Mouse (Mus musculus) hindbrain, postnatal 0 days (tissue): ENCODE data around the gene Cdh10. TPM values are rescaled to one million over a fixed set of nuclear protein-coding genes. Genes with fewer than 3 reads are reported as not detected.
A peak's percentile ranks its signal among the peaks of the same experiment; 100 is the strongest.

Source experiments
- ATAC-seq: fragments of 200-750 bp; cut with Nextera tagmentation; 2 replicates; pipeline ENCODE4 v1.8.0; 2017; ENCODE audit warnings: mild to moderate bottlenecking, moderate TSS enrichment, moderate library complexity
- DNase-seq: peaks from one replicate; pipeline ENCODE4 v3.0.0-alpha.2; 2015; ENCODE audit warnings: low spot score
- H3K27ac ChIP-seq: fragments of 300-500 bp; sonication (generic); 2 replicates; pipeline ENCODE4 v1.5.1; 2014; ENCODE audit warnings: mild to moderate bottlenecking
- H3K27me3 ChIP-seq: fragments of 300-500 bp; sonication (generic); 2 replicates; pipeline ENCODE4 v1.6.1; 2014; ENCODE audit warnings: low read length, mixed read lengths; ENCODE audit not compliant: insufficient read depth
- H3K36me3 ChIP-seq: fragments of 300-500 bp; sonication (generic); 2 replicates; pipeline ENCODE4 v1.6.1; 2014; ENCODE audit warnings: low read length, mixed read lengths; ENCODE audit not compliant: insufficient read depth
- H3K4me1 ChIP-seq: fragments of 300-500 bp; sonication (generic); 2 replicates; pipeline ENCODE4 v1.6.1; 2014; ENCODE audit warnings: antibody characterized with exemption, low read length, mixed read lengths; ENCODE audit not compliant: insufficient read depth
- H3K4me2 ChIP-seq: fragments of 300-500 bp; sonication (generic); 2 replicates; pipeline ENCODE4 v1.6.1; 2014; ENCODE audit warnings: low read depth, mild to moderate bottlenecking, low read length, moderate library complexity, mixed read lengths
- H3K4me3 ChIP-seq: fragments of 300-500 bp; sonication (generic); 2 replicates; pipeline ENCODE4 v1.5.1; 2014; ENCODE audit warnings: low read length
- H3K9ac ChIP-seq: fragments of 300-500 bp; sonication (generic); replicated peaks from 2 replicates; pipeline ENCODE4 v1.6.1; 2014; ENCODE audit warnings: mild to moderate bottlenecking, low read length, moderate library complexity, mixed read lengths
- H3K9me3 ChIP-seq: fragments of 300-500 bp; sonication (generic); 2 replicates; pipeline ENCODE4 v1.6.1; 2016; ENCODE audit warnings: low read length, mixed read lengths
- CTCF ChIP-seq: IDR thresholded peaks from 2 replicates; pipeline ENCODE4 v1.5.1; 2016; ENCODE audit warnings: antibody characterized with exemption, control low read depth, low read depth
- WGBS: fragments of 180-500 bp; shearing (Covaris S2); extraction: QIAGEN DNeasy Blood & Tissue Kit; methylation state at CpG from one replicate; pipeline ENCODE4 v1.1.7; 2014; 5-methylcytosine and 5-hydroxymethylcytosine counted together
- polyA plus RNA-seq: library from polyadenylated mRNA; unstranded; fragments of >200 nt; fragmentation: Nextera tagmentation; extraction: Ambion mirVana; gene quantifications from 2 replicates; pipeline ENCODE4 v1.2.1, GENCODE M21; 2015
- total RNA-seq: library from RNA; depleted of rRNA; stranded (reverse); fragments of >200 nt; gene quantifications from 2 replicates; pipeline ENCODE4 v1.2.3, GENCODE M21; 2014; rRNA removed

The Cdh10 gene
- total RNA-seq (30.9 and 31.7 TPM in 2 replicates), polyA plus RNA-seq (26.4 and 26.6 TPM in 2 replicates)

DNA sequence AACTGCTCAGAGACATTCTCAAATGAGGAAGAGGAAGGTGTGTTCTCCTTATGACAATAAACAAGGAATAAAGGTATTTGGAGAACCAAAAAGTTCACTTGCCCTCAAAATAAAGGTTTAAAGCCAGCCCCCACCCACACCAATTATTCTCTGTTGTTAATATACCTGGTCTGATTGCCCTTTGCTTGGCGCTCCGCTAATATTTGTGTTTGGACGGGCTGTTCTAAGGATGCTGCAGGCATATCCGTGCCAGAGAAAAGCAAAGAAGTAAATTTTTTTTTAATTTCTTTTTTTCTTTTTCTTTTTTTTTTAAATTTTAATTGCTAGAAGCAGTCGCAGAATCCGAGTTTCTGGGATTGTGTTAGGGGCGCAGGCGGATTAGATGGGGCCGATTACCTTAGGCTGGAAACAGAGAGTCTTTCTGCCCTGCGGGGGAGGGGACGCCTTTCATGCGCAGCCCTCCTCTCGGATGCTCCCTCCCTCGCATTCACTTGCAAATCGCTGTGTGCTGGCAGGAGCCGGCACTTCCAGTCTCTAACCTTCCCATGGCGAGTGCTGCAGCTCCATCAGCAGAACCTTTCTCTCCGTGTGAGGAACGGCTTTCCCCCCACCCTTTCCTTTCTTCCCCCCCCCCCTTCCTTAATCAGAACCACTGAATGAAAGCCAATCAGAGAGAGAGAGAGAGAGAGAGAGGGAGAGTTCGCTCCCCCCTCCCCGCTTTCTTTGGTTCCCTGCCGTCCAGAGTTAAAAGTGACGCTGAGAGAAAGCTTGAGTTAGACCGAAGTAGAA lies at the start of gene Cdh10:
Gene Cdh10, plus strand, starts transcription at position 763 of the 789 bp plus-strand sequence.
- peak within 1 kb of the TSS; percentile 51 for H3K4me3 ChIP-seq
- peak within 1 kb of the TSS; percentile 63 for H3K4me2 ChIP-seq
- no peak for TF ChIP-seq CTCF
- WGBS: under 1% methylated on average over 24 of the region's 24 CpGs
- H3K27ac ChIP-seq: peak within 1 kb of the TSS; percentile 74
- peak within 1 kb of the TSS; percentile 40 for H3K9ac ChIP-seq
- H3K9me3 ChIP-seq: no peaks in the 10 kb centered on the region
- no peaks in the 10 kb centered on the region for H3K4me1 ChIP-seq
- no peaks in the 10 kb centered on the region for H3K36me3 ChIP-seq
- DNase-seq: peak; percentile 90
- ATAC-seq: peak; percentile 92
- H3K27me3 ChIP-seq: no peaks in the 10 kb centered on the region

GRCm38 (mm10) chr15:18809148-18809827 lies 9.5 kb upstream of the Cdh10 start:
- no peak for ATAC-seq
- no peak for TF ChIP-seq CTCF
- no peak for DNase-seq
- Histone ChIP-seq H3K36me3 (no peaks in the 10 kb centered on the region), H3K27ac (no peak overlapping the region), H3K4me2 (no peak overlapping the region), H3K9me3 (no peaks in the 10 kb centered on the region), H3K4me1 (no peaks in the 10 kb centered on the region), H3K27me3 (no peaks in the 10 kb centered on the region), H3K9ac (no peak overlapping the region), H3K4me3 (no peak overlapping the region)
- 50% methylated on average over 4 of the region's 4 CpGs for WGBS

DNA sequence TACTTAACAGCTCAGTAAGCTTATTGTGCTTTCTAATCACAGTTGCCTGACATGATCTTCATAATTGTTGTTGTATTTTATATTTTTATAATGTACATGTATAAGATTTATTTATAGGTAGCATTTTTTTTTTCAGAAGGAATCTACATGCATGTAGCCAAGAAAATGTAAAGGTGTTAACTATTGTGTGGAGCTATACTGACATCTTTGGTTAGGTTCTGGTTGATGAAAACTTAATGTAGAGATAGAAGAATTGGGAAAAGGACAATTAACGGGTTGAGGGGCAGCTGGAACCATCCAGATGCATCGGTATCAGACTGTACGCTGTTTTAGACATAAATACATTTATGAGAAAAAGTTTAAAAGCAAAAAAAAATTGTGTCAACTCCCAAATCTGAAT lies 1.0 kb upstream of the Cdh10 start:
- TF ChIP-seq CTCF: 0 out of 2 replicates have a peak, but pooled peaks have one; percentile 26
- no peaks in the 10 kb centered on the region for H3K27me3 ChIP-seq
- H3K4me3 ChIP-seq: peak overlapping the region; percentile 51
- peak overlapping the region; percentile 40; the same call in 1 of the 2 replicates for H3K9ac ChIP-seq
- 51% methylated on average over 3 of the region's 3 CpGs for WGBS
- no peaks in the 10 kb centered on the region for H3K4me1 ChIP-seq
- DNase-seq (peak; percentile 41), ATAC-seq (no peak)
- no peaks in the 10 kb centered on the region for H3K36me3 ChIP-seq
- peak overlapping the region; percentile 74; the same call in 1 of the 2 replicates for H3K27ac ChIP-seq
- H3K4me2 ChIP-seq: peak overlapping the region; percentile 63
- H3K9me3 ChIP-seq: no peaks in the 10 kb centered on the region

DNA sequence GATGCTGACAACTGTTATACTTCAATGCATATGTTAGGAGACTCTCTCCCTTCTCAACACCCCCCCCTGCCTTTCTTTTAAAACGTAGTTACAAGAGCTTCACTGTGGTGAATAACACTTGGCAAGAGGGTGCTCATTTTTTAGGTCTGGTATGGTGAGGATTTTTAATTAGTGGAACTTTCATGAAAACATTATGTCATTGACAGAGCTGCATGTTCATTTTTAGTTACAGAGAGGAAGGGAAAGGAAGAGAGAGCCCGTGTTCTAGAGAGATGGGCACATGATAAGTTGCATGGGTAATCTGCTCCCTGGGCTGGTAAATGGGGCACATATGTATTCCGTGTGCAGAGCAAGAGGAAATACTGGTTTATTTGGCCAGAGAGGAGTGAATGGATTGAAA lies 1.5 kb downstream of the Cdh10 start:
- Histone ChIP-seq H3K9me3 (no peaks in the 10 kb centered on the region), H3K36me3 (no peaks in the 10 kb centered on the region), H3K4me3 (peak overlapping the region; percentile 51), H3K27ac (peak overlapping the region; percentile 74), H3K4me2 (peak overlapping the region; percentile 63), H3K9ac (peak overlapping the region; percentile 40), H3K4me1 (no peaks in the 10 kb centered on the region), H3K27me3 (no peaks in the 10 kb centered on the region)
- 5% methylated on average over 3 of the region's 3 CpGs for WGBS
- no peak for TF ChIP-seq CTCF
- DNase-seq (peak; percentile 46), ATAC-seq (peak; percentile 12)

DNA sequence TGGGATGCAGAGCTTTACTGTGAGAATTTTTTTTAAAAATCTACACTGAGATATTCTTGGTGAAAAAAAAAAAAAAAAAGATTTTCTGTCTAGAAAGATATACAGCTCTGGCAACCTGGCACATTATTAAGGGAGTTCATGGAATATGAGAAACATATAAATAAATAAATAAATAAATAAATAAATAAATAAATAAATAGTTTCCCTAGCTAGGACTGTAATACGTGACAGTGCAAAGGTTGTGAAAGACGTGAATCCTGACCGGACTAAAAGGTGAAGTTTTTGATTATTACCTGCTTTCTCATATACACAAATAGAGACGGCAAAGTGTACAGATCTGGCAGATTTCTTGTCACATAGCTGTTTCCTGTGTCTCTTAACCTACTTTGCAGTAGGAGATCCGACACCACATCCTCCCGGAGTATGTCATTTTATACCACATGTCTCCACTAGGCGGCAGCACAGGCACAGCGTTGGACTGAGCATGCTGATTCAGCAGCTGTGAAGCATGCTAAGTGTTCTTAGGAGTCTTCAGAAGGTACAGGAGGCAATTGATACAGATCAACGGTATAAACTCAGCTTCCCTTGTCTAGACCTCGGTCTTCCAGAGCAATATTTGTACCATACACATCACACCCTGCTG lies 2.5 kb downstream of the Cdh10 start:
- 19% methylated on average over 10 of the region's 10 CpGs for WGBS
- DNase-seq (peak; percentile 96), ATAC-seq (peak; percentile 70)
- Histone ChIP-seq H3K4me1 (no peaks in the 10 kb centered on the region), H3K9me3 (no peaks in the 10 kb centered on the region), H3K4me2 (peak overlapping the region; percentile 63), H3K36me3 (no peaks in the 10 kb centered on the region), H3K27me3 (no peaks in the 10 kb centered on the region), H3K4me3 (peak overlapping the region; percentile 51), H3K9ac (no peak overlapping the region), H3K27ac (no peak overlapping the region)
- peak; percentile 99 for TF ChIP-seq CTCF

DNA sequence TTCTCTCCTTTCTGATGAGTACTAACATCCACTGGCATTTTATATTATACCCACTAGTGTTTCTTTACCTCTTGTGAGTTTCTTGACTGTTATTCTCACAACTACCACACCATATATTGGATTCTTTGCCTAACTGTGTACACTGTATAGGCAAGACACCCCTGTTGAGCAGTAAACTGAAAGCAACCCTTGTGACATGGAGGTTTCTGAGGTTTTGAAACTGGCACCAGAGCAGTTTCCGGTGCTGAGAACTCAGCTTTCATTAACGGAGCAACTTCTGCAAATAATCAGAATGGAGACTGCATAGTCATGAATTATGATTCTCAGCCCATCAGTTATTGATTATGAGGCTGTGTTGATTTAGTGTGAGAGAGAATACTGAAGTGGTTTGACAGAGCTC lies 4.7 kb downstream of the Cdh10 start:
- Histone ChIP-seq H3K4me2 (peak overlapping the region; percentile 63), H3K9me3 (no peaks in the 10 kb centered on the region), H3K9ac (no peak overlapping the region), H3K36me3 (no peaks in the 10 kb centered on the region), H3K27me3 (no peaks in the 10 kb centered on the region), H3K4me3 (no peak overlapping the region), H3K27ac (no peak overlapping the region), H3K4me1 (no peaks in the 10 kb centered on the region)
- no peak for TF ChIP-seq CTCF
- 72% methylated on average over 2 of the region's 2 CpGs for WGBS
- DNase-seq (no peak), ATAC-seq (no peak)
